Mouse (Mus musculus) right cerebral cortex, postnatal 25 days (tissue): Measurements from ENCODE around the gene Brpf3.
"Not testable (repeated sequence)": the region's sequence is repeated elsewhere in the genome, so short reads cannot be mapped to it uniquely, and the experiment has no call there.

Experiments
- DNase-seq: peaks from one replicate; pipeline ENCODE4 v3.0.0; 2022

Gene Brpf3

GRCm38 (mm10) chr17:28831065-28831464, 30.2 kb downstream of the Brpf3 start:
- no peak for DNase-seq

DNA sequence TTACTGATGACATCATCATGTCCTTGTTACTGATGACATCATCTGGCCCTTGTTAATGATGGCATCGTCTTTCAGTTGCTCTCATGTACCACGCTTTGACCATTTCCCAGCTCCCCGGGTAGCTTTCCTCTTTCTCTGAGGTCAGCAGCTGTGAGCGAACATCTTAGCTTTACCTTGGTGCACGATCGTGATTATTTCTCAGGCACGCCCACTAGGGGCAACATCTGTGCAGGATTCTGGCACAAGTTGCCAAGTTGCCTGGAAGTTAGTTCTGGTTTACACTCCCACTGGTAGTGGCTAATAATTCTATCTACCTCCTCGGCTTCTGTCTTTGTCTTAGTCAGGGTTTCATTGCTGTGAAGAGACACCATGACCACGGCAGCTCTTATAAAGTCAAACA, 31.1 kb downstream of the Brpf3 start:
- DNase-seq: no peak

DNA sequence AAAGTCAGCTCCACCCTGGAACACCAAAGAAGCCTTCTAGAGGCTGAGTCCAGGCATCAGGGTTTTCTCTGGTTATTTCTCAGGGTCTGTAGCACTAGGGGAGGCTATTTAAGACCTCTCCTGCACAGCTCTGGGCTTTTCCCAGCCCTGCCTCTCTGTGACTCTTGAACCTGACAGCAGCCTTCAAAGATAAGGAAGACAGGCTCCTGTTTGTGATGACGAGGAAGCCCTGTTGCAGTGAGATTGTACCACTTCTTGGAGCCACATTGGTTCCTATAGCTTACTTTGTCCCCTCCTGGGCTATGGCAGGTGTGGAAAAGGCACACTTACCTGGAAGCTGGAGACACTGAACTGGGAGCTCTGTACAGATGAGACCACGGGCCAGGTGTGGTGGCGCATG, 32.0 kb downstream of the Brpf3 start:
- DNase-seq: no peak

DNA sequence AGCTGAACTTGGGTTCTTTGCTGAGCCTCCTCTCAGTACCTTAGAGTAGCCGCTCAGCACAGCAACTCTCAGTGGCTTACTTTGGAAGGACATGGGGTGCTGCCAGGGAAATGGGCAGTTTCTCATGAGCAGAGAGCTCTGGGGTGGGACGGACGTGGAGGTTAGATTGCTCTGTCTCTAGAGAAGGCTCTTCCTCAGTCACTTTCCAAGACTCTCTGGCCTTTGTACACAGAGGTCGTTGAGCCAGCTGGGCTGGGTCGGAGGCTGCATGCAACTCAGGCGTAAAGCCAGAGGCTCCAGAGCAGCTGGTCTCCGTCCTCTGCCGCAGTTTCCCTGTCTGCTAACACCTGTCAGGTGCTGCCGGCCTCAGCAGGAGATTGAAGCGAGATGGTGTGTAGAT, 33.8 kb downstream of the Brpf3 start:
- no peak for DNase-seq

DNA sequence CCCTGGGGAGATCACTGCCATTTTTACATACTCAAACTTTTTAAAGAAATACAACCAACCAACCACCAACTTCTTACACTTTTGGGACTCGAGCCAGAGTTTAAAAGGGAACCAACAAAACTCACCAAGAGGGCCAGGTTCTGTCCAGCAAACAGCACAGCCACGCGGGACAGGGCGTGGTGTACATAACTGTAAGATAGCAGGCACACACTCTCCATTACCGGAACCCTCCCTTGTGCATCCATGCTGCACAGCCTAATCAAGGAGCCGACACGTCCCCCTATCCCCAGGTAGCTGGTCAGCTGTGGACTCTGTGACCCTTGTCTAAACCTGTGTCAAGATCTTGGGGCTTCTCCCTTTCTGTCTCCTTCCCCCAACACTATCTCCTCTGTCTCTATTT, 37.0 kb downstream of the Brpf3 start:
- no peak for DNase-seq

DNA sequence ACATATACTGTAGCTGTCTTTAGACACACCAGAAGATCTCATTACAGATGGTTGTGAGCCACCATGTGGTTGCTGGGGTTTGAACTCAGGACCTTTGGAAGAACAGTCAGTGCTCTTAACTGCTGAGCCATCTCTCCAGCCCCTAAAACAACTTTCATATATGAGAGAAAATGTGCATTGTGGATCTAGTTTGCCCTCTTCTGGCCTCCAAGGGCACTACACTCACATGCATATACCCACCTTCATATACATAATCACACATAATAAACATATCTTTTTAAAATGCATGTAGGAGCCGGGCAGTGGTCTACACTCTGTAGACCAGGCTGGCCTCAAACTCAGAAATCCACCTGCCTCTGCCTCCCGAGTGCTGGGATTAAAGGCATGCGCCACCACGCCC, 41.1 kb downstream of the Brpf3 start:
- DNase-seq: not testable (repeated sequence)

- no peak for DNase-seq
Measured at GRCm38 (mm10) chr17:28843665-28844064, 42.8 kb downstream of the Brpf3 start.

DNA sequence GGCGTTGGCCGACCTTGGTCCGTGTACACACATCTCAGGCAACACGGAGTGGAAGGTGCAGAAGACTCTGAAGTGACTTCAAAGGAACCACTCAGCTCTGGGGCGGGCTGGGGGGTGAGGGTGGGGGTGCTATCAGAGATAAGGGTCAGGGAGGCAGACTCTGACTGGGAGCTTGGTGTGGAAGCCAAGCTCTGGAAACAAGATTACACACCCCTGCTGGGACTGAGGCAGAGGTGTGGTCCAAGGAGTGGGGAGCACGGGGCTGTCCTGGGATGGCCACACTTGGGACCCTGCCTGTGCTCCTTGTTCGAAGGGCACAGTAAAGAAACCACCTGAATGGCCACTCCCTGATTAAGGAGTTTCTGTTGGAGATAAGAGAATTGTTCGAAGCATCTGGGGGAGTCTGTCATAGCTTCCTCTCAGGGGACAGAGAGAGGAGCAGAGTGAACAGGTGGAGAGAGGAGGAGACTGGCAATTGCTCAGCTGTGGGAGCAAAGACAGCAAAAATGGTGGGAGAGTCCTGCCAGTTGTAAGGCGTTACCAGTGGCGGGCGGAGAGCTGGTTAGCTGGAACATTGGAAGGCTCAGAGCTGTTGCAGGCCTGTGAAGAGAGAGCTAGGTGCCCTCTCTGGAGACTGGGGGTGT, 46.2 kb downstream of the Brpf3 start:
- no peak for DNase-seq

DNA sequence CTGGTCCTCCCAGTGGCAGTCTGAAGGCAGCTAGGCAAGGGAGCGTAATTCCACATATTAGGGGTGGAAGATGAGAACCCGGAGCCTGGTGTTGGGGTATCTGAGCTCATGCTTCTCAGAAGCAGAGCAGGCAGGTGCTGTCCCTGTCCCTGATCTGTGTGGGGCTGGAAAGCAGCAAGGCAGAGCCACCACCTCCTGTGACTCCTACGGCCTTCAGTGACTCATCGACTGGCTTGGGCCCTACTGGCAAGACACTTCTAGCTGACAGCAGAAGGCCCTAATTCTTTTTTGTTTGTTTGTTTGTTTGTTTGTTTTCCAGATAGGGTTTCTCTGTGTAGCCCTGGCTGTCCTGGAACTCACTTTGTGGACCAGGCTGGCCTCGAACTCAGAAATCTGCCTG, 49.6 kb downstream of the Brpf3 start:
- DNase-seq: no peak

- no peak for DNase-seq
Measured at GRCm38 (mm10) chr17:28854377-28854776, 53.5 kb downstream of the Brpf3 start.

- DNase-seq: no peak
Measured at GRCm38 (mm10) chr17:28855166-28855885, 54.4 kb downstream of the Brpf3 start.

GRCm38 (mm10) chr17:28856030-28856429, 55.1 kb downstream of the Brpf3 start:
- no peak for DNase-seq

DNA sequence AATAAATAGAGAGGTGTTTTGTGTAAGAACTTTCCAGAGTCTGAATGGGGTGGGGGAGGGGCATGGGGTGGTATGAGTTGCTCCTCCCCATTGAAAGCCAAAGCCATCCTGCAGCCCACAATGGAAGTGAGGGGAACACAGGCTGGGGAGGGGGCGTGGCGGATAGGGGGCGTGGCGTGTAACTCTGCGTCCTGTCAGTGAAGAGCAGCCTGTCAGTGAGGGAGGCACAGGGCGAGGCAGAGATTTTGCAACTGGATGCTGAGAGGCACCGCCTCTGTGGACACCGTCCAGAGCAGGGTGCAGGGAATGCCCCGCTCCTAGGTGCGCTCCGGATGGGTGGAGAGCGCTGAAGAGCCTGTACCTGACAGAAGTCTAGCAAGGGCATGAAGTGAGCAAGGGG, 57.3 kb downstream of the Brpf3 start, which contains the start of gene Pnpla1:
Gene Pnpla1, plus strand, starts transcription at position 207 of the 400 bp plus-strand sequence.
- no peak for DNase-seq

DNA sequence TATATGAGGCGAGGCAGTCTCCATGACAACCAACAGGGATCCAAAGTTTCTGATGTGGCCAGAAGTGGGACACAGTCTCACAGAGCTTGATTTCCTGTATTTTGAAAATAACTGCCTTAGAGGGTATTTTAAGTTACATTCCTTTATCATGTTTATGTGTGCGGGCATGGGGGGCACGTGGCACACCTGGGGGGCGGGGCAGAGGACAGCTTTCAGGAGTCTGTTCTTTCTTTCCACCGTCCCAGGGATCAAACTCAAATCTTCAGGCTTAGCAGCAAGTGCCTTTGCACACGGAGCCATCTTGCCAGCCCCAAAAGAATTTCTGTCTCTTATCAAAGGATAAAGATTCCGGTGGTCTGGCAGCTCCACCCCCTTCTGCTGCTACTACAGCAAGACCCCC, 63.0 kb downstream of the Brpf3 start:
- no peak for DNase-seq

- DNase-seq: no peak
Measured at GRCm38 (mm10) chr17:28864464-28864863, 63.6 kb downstream of the Brpf3 start.

DNA sequence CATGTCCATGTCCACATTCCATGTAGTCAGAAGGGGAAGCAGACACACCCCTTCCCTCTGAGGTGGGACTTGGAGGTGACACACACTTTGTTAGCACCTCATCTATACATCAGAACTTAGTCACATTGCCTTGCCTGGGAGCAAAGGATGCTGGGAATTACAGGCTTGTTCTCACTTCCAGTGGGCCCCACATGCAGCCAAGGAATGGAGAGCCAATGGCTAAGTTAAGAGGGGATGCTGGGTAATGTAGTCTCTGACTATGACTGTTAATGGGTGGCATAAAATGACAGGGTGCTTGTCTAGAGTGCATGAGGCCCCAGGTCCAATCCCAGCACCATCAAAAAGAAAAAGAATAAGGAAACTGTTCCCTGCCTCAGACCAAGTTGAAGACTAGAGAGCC, 66.0 kb downstream of the Brpf3 start:
- DNase-seq: no peak

GRCm38 (mm10) chr17:28867381-28867780, 66.5 kb downstream of the Brpf3 start:
- no peak for DNase-seq

- peak; percentile 81 for DNase-seq
Measured at GRCm38 (mm10) chr17:28869412-28870110, 68.7 kb downstream of the Brpf3 start.

DNA sequence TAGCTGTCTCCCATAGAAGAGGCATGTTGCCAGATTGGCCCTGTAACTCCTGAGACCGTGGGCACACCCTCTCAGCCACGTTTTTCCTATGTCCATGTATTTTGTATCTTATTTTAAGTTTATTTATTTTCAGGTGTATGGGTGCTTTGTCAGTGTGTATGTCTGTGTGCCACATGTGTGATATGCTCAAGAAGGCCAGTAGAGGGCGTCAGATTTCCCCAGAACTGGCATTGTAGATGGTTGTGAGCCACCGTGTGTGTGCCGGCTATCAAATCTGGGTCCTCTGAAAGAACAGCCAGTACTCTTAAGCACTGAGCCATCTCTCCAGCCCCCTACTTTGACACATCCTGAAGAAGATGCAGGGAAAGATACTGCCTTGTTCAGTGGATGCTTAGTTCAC, 69.5 kb downstream of the Brpf3 start:
- DNase-seq: no peak

DNA sequence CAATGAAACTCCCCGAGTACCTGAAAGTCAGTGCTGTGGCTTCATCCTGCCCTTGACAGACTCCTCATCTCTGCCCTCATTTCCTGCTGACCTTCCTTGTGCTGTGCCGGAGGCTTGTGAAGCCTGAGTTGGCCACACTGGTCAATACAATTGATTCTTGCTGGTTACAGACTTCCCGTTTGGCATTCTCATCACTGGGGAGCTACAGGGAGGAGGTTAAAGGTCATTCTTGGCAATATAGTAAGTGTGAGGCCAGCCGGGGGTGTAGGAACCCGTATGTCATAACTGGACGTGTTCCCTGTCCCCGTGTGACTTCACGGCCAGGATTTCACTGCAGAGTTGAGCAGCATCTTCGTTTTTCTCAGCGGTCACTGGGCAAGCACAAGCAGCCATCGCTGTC, 70.9 kb downstream of the Brpf3 start:
- no peak for DNase-seq

DNA sequence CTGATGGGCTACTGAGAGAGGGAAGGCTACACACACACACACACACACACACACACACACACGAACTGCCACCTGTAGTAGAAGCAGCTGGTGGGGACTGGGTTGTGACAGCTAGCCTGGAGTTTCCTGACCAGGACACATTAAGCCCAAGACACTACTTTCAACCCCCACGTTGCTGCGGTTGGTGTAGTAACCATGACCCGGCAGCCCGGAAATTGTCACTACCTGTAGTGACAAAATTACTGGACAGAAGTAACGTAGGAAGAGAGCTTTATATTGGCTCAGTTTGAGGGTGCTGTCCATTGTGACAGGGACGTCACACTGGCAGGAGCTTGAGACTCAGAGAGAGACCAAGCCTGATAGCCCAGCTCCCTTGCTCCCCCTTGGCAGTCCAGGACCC, 71.4 kb downstream of the Brpf3 start:
- no peak for DNase-seq

- peak; percentile 33 for DNase-seq
Measured at GRCm38 (mm10) chr17:28874216-28874615, 73.3 kb downstream of the Brpf3 start.

- no peak for DNase-seq
Measured at GRCm38 (mm10) chr17:28874825-28875224, 73.9 kb downstream of the Brpf3 start.

DNA sequence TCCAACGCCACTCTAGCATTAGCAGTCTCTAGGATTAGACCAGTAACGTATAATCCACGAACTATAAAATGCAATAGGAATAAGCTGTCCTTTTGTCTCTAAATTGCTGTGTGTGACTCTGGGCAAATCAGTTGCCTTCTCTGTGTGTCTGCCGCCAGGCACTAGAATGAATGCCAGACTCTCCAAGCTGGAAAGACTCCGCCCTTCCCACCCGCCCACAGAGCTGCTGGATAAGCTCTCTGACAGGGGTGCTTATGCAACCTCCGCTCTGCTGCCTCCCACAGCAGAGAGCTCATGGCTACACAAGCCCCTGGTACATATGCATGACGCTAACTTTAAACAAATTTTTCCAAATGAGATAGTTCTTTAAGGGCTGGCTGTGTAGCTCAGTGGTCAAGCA, 74.4 kb downstream of the Brpf3 start:
- DNase-seq: peak; percentile 78
